Mouse (Mus musculus) testis, adult 10 weeks (tissue): ENCODE results near the gene Il19. TPM values are rescaled to one million over a fixed set of nuclear protein-coding genes. Genes with fewer than 3 reads are reported as not detected.

Experiments used
- polyA plus RNA-seq: library from polyadenylated mRNA; stranded (reverse); fragments of 350-450 nt; fragmentation: Illumina TruSeq; extraction: RNeasy Lipid Tissue Mini Kit (QIAGEN cat#74804); gene quantifications from one replicate; pipeline ENCODE4 v1.2.3, GENCODE M21; 2014; ENCODE audit warnings: low read depth, low replicate concordance

The Il19 gene
- polyA plus RNA-seq = not detected

DNA sequence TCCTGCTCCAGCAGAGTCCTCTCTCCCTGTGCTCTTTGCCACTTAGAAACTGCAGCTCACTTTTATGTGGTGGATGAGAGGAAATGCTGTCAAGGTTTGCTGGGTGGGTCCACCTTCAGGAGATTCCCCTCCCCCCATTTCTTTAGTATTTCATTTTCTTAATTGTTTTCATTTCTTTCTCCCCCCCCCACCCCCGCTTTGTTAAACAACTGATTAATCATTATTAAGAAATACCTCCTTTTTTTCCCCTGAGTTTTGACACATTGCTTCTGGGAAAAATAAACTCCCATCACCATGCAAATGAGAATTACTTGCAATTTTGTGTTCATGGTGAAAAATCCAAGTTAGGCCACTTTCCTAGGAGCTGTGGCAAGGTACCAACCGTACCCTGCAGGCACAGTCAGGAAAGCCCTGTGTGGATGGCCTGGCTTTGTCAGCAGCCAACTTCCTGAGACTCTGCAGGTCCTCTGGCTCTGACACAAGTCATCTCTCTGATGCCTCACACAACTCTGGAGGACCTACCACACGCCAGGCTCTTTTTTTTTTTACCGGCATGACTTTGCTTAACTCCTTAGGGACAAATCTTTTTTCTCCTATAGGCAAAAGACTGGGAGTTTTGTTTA is at the start of gene Il19:
Gene Il19, minus strand, starts transcription at position 51 of the 623 bp plus-strand sequence.

DNA sequence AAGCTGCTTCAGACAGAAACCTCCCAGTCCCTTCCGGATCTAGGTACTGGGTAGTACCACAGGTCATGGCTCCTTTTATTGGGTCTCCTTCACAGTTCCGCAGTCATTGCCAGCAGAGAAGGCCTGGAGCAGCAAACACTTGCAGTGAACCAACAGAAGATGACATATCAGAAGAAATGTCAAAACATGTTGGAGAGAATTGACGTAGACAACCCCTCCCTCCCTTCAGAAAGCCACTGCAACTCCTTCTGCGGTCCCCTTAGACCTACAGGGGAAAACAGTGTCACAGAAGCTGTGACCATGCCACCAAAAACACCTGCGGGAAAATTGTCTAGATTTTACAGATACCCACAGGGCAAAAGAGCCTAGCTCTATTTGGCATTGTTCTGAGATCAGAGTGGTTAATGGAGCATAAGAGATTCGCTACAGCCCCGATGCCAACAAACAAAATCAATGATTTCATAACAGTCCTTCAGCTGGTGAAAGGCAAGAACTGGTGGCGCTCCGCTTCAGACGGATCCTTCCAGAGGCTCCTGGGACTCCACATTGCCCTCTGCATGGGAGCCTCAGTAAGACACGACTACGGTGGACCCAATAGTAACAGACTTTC is 28.4 kb downstream of the Il19 start, which contains the start of gene Il20:
Gene Il20, minus strand, starts transcription at position 51 of the 610 bp plus-strand sequence.

DNA sequence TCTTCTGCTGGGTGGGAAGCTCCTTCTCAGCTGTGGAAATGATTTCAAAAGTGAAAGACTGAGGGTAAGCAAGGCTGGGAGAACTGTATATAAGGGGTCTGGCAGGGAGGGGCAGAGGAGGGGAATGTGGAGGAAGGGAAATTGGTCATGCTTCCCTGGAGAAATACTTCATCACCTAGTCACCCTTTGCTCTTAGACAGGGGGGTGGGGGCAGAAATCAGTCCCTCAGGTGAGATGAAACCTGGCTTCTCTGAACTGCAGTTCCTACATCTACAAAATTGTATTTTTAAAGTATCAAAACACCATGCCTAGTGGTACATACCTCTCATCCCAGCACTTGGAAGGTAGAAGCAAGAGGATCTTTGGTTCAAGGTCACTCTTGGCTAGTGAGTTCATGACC is 52.6 kb downstream of the Il19 start, which contains the start of gene Il24:
Gene Il24, minus strand, starts transcription at position 101 of the 400 bp plus-strand sequence.

Other genes starting within 250 kb of the Il19 start
- gene Gm29427, start 224.3 kb downstream of the Il19 start, polyA plus RNA-seq = 5.3 TPM
- 28.9 TPM for gene Yod1, start 222.8 kb downstream of the Il19 start, polyA plus RNA-seq
- 43.2 TPM for gene Pfkfb2, start 210.9 kb downstream of the Il19 start, polyA plus RNA-seq
- 1.5 TPM for gene AA986860, start 208.1 kb downstream of the Il19 start, polyA plus RNA-seq
- not detected for gene Fcamr, start 139.2 kb downstream of the Il19 start, polyA plus RNA-seq
- gene Pigr, start 113.4 kb downstream of the Il19 start, polyA plus RNA-seq = 0.36 TPM
- gene Fcmr, start 74.4 kb downstream of the Il19 start, polyA plus RNA-seq = 2.9 TPM
- not detected for gene Il24, start 52.7 kb downstream of the Il19 start, polyA plus RNA-seq
- not detected for gene Il20, start 28.7 kb downstream of the Il19 start, polyA plus RNA-seq
- not detected for gene Il10, start 79.7 kb upstream of the Il19 start, polyA plus RNA-seq
- gene Mapkapk2, start 157.7 kb upstream of the Il19 start, polyA plus RNA-seq = 6.3 TPM
- 62.9 TPM for gene Dyrk3, start 198.2 kb upstream of the Il19 start, polyA plus RNA-seq
- 12.0 TPM for gene Eif2d, start 213.1 kb upstream of the Il19 start, polyA plus RNA-seq